Mouse (Mus musculus) forelimb bud, embryonic 11.5 days (tissue): ENCODE results near the gene Cyp2c55.

Experiments used
- DNase-seq: peaks from one replicate; pipeline ENCODE4 v3.0.0-alpha.2; 2012; ENCODE audit warnings: low read depth, low spot score

Cyp2c55 gene

DNA sequence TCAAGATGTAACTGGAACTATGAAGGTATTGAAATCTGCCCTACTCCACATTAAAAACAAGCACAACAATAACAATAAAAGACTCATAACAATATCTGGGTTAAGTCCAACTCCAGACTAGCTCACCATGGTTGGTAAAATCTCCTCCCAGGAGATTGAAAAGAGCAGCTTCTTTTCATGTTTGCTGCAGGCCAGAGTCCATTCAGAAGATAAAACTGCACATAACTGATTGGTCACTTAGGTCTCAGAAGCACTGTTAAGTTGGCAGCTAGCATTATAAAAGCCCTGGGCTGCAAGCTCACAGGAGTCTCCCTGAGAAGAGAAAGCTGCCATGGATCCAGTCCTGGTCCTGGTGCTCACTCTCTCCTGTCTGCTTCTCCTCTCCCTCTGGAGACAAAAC lies at the start of gene Cyp2c55:
Gene Cyp2c55 (plus strand): TSS at position 305 of the 400 bp plus-strand sequence.
- DNase-seq: no peak

DNA sequence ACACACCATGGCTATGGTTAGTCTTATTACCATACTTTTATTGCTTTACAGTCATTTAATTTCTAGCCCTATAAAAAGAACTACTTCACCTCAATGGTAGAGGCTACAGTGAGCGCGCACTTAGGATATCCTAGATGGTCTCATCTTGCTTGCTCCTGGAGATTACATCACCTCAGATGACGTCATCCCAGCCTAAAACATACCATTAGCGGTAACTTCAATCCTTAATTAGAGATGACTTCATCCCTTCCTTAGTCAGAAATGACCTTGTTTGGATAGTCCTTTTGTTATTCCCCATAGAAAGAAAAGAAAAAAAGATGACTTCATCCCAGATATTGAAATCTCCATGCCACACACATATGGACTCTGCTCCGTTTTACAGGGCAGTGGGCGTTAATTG lies 36.1 kb upstream of the Cyp2c55 start:
- no peak for DNase-seq

- no peak for DNase-seq
Measured at GRCm38 (mm10) chr19:38972581-38972980, 34.2 kb upstream of the Cyp2c55 start.

DNA sequence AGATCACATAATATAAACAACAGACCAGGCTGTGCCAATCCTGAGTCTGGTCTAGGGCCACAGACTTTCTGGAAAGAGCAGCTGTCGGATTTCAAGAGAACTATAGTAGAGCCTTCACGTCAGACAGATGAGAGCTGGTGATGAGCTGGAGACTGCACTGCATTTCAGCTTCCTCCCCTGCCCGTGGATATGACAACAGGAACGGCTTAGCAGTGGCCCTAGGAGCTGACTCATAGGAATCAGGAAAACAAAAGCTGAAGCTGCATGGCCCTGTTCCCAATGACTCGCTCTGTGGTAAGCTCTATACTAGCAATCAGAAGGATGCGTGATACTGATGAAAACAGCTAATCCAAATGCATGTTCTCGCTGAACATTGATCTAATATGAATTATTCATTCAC lies 33.2 kb upstream of the Cyp2c55 start:
- DNase-seq: no peak

DNA sequence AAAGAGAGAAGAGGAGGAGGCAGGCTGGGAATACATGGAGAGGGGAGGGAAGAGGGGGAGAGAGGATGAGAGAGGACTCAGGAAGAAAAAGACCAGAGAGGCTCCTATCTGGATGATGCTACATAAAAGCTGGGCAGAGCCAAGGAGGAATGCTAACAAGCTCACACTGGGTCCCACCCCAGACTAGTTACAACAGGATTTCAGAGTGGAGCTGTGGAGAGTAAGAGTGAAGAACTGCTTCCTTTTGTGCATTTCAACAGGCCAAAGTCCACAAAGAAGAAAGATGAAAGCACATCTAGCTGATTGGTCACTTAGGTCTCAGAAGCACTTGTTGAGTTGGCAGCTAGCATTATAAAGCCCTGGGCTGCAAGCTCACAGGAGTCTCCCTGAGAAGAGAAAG lies 30.6 kb upstream of the Cyp2c55 start:
- no peak for DNase-seq

- peak; percentile 66 for DNase-seq
Measured at GRCm38 (mm10) chr19:38981966-38982365, 24.9 kb upstream of the Cyp2c55 start.

- no peak for DNase-seq
Measured at GRCm38 (mm10) chr19:38998248-38998647, 8.6 kb upstream of the Cyp2c55 start.

DNA sequence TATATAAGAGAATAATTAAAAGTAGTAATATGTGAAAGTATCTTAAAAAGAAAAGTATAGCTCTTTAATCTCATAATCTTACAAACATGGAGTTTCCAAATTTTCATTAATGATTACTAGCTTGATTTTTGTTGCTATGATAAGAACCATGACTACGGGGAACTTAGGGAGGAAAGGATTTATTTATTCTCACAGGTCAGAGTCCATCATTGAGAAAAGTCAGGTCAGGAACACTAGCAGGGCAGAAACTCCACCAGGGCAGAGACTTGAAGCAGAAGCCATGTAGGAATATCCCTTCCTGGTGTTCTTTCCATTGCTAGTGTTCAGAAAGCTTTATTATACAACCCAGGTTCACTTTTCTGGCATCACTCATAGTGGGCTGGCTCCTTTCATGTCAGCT lies 8.1 kb upstream of the Cyp2c55 start:
- no peak for DNase-seq

DNA sequence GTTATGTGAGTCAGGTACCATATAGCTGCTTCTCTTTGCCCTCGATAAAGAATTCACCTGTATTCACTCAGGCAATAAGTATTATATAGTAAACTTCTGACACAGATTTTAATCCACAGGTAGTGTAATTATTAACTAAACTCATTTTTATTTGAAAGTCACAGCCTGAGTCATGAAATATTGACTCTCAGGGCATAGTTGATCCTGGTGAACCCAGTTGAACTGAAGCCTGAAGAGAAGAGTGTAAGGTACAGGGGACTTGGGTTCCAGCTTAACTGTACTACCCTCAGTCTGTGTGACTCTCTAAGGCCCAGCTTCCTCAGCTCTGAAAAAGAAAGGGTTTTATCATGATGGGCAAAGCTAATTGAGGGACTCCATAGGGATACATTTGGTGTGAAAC lies 1.7 kb upstream of the Cyp2c55 start:
- no peak for DNase-seq

DNA sequence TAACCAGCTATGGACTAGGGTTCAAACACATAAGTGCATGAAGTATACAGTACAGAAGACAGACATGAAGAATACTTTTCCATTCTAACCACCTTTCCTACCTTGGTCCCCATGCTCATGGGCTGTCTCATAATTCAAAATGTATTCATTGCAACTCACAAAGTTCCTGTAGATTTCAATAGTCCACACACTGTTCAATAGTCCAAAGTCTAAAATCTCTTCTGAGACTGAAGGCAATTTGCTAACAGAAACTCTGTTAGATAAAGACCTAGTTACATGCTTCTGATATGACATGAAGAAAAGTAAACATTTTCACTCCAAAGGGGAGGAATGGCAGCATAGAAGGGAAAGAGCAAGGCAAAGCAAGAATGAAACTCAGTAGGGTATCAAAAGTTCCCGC lies 51.1 kb downstream of the Cyp2c55 start:
- no peak for DNase-seq

- no peak for DNase-seq
Measured at GRCm38 (mm10) chr19:39060719-39061118, 53.9 kb downstream of the Cyp2c55 start, which contains the start of gene Cyp2c65. Cyp2c65 (plus strand) TSS chr19:39061015.
